ENCODE assay signal across 12 mouse cellular contexts in the genomic region with DNA sequence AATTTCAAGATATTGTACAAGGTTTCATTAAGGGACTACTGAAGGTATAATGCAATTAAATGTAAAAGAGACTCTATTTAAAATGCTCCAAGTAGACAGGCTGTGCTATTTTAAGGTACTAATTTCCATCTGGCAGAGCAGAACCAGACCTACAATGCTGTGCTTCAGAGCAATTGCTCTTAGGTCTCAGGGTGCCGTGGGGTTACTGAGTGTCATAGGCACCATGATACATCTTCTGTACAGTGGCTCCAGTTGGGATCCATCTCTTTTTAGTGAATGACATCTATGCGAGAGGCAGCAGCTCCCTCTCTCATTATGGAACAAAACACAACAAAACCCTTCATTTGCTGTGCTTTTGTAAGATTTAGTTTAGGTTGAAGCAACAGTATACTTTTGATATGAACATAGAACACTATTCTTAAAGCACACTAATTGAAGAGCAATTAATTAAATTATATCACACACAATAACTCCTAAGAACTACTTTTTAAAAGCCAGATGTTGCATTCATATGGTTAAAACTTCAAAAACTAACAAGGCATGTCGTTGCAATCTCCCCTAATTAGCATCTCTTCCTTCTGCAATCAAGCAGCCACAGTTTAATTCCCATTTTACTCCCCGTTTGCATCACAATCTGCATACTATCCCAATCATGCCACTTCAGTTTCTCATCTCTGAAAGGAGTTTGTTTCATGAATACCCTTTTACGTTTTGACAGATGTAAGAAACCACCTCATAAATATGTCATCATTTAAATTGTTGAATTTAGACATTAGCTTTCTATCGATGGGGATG.
"Had no signal": no experiment of that assay in that cellular context is flagged by ENCODE, and none has a peak within 500 bp of the region (broad histone marks: within the 10 kb centered on the region; RNA-seq: fewer than 3 reads in every experiment).

No protein-coding gene starts in this region.

- DNase-seq: kidney, postnatal 10 days; kidney, postnatal 4 days; left cerebral cortex, postnatal 4 days; lung, adult 2 months; lung, postnatal 14 days; right cerebral cortex, postnatal 25 days; thymus, postnatal 4 days had no signal

- H3K4me2 ChIP-seq: limb, embryonic 13.5 days; midbrain, embryonic 13.5 days; neural tube, embryonic 12.5 days had no signal

- H3K27ac ChIP-seq: limb, embryonic 13.5 days; liver, embryonic 14.5 days; midbrain, embryonic 13.5 days; neural tube, embryonic 12.5 days had no signal

- H3K36me3 ChIP-seq: limb, embryonic 13.5 days; midbrain, embryonic 13.5 days; neural tube, embryonic 12.5 days had no signal

- H3K27me3 ChIP-seq: midbrain, embryonic 13.5 days; neural tube, embryonic 12.5 days had no signal

- ATAC-seq: midbrain, embryonic 13.5 days had no signal

- H3K9me3 ChIP-seq: limb, embryonic 13.5 days; midbrain, embryonic 13.5 days; neural tube, embryonic 12.5 days had no signal

- H3K4me3 ChIP-seq: limb, embryonic 13.5 days; midbrain, embryonic 13.5 days; myocyte; neural tube, embryonic 12.5 days had no signal

- H3K4me1 ChIP-seq: neural tube, embryonic 12.5 days had no signal

- H3K9ac ChIP-seq: limb, embryonic 13.5 days; liver, embryonic 14.5 days; midbrain, embryonic 13.5 days; neural tube, embryonic 12.5 days had no signal
